Mouse (Mus musculus): ENCODE results near the gene Kcnip4. TPM values are rescaled to one million over a fixed set of nuclear protein-coding genes. Genes with fewer than 3 reads are reported as not detected.

The Kcnip4 gene
- polyA plus RNA-seq, 1 experiment from 2014 or later, result 0.84 TPM

DNA sequence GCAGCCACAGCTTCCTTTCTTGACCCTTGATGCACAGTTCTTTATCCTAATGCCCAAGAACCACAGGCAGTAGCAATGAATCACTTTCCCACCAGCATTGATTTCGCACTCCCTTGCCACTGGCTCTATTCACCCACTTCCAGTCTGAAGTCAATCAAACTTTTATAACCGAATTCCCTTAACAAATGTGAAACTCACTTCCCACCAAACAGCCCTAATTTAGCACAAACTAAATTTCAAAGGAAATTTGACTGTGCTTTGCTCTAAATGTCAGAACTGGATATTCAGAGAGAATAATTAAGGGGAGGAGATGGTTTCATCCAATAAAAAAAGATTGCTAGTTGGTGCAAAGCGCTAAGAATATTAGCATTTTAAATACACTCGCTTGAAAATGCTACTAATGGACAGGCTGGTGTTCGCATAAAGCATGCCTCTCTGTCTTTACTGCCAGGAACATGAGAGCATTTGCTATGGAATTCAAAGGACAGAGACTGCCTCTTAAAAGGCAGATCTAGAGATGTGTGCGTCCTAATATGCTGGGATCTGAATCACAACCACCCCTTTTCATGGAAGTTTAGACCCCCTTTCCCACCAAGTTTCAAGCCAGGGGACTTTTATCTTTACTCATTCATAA lies 63.9 kb downstream of the Kcnip4 start:
- WGBS, result 76% methylated on average over 6 of the region's 6 CpGs
- Histone ChIP-seq H3K9me3 (replicated peaks) (no peaks in the 10 kb centered on the region), H3K4me3 (replicated peaks) (no peak overlapping the region), H3K36me3 (no peaks in the 10 kb centered on the region), H3K9ac (no peak overlapping the region), H3K4me1 (no peaks in the 10 kb centered on the region), H3K27ac (no peak overlapping the region), H3K27me3 (no peaks in the 10 kb centered on the region), H3K4me2 (no peak overlapping the region)
- ATAC-seq (replicated peaks; ENCODE audit: low FRiP score), result no peak

- Histone ChIP-seq H3K4me2 (no peak overlapping the region), H3K4me3 (replicated peaks) (no peak overlapping the region), H3K4me1 (no peaks in the 10 kb centered on the region), H3K27me3 (no peaks in the 10 kb centered on the region), H3K36me3 (no peaks in the 10 kb centered on the region), H3K27ac (no peak overlapping the region), H3K9ac (no peak overlapping the region), H3K9me3 (replicated peaks) (no peaks in the 10 kb centered on the region)
- WGBS, result 82% methylated on average over 3 of the region's 3 CpGs
- ATAC-seq (replicated peaks; ENCODE audit: low FRiP score), result no peak
These were observed 71.6 kb downstream of the Kcnip4 start for GRCm38 (mm10) chr5:49453100-49453499.

DNA sequence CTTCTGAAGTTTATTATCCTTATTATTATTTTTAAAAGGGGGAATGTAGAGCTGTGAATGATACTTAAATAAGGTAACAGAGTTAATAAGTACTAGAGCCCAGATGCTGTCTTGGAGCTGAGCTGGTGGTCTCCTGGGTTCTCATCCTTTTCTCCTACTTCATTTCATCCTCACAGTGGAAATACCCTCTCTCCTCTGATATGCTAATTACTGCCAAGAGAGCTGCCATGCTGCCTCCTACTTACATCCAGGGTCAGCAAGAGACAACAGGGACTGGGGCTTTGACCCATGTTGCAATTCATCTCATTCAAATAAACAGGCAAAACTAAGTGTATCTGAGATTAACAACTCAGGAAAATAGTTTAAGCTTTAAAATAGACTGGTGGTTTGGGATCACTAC lies 73.4 kb downstream of the Kcnip4 start:
- no peaks in the 10 kb centered on the region for H3K36me3 ChIP-seq
- no peak overlapping the region for H3K4me3 ChIP-seq (replicated peaks)
- no peak overlapping the region for H3K9ac ChIP-seq
- no peaks in the 10 kb centered on the region for H3K4me1 ChIP-seq
- H3K4me2 ChIP-seq, result no peak overlapping the region
- no peak for ATAC-seq (replicated peaks; ENCODE audit: low FRiP score)
- H3K27ac ChIP-seq, result no peak overlapping the region
- H3K9me3 ChIP-seq (replicated peaks), result no peaks in the 10 kb centered on the region
- H3K27me3 ChIP-seq, result no peaks in the 10 kb centered on the region

DNA sequence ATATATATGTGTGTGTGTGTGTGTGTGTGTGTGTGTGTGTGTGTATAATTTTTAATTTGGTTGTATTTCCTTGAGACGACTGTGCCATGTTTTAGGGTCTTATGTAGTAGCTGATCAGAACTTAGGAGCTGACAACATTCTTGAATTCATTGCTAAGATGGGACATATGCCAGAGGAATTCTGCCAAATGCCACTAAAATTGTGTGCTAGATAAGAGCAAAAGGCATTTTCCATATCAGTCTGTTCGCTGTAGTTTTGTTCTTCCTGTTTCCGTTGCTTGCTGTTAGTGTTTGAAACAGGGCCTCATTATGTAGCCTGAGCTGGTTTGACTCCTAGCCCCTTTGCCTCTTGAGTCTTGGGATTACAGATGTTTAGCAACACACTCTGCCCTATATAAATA lies 73.8 kb downstream of the Kcnip4 start:
- no peak for ATAC-seq (replicated peaks; ENCODE audit: low FRiP score)

DNA sequence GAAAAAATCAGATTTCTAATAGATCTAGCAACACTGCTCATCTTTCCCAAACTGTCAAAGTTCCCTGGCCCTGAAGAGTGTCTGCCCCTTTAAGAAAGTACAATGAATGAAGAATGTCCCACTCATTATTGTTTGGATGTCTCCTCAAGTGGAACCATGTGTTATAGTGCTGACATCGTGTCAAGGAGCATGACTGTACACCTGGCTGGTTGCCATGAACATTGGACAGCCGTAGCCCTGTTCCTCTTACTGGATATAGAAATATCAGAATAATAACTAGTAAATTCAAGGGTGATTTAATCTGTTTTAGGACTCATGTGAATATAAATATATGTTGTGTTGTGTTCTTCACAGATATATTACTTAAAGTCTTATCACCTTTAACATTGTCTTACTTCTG lies 87.5 kb downstream of the Kcnip4 start:
- Histone ChIP-seq H3K4me2 (no peak overlapping the region), H3K27me3 (no peaks in the 10 kb centered on the region), H3K4me1 (no peaks in the 10 kb centered on the region), H3K4me3 (replicated peaks) (no peak overlapping the region), H3K27ac (no peak overlapping the region), H3K9me3 (replicated peaks) (no peaks in the 10 kb centered on the region), H3K36me3 (no peaks in the 10 kb centered on the region), H3K9ac (no peak overlapping the region)
- WGBS, result 39% methylated on average over 2 of the region's 2 CpGs
- no peak for ATAC-seq (replicated peaks; ENCODE audit: low FRiP score)

More for the DNA sequence above, 73.8 kb downstream of the Kcnip4 start:
- H3K36me3 ChIP-seq, result no peaks in the 10 kb centered on the region
- no peaks in the 10 kb centered on the region for H3K27me3 ChIP-seq
- H3K9me3 ChIP-seq (replicated peaks), result no peaks in the 10 kb centered on the region
- H3K4me3 ChIP-seq (replicated peaks), result no peak overlapping the region
- no peak overlapping the region for H3K4me2 ChIP-seq
- H3K4me1 ChIP-seq, result no peaks in the 10 kb centered on the region
- 73% methylated on average over 3 of the region's 3 CpGs for WGBS
- H3K9ac ChIP-seq, result no peak overlapping the region
- H3K27ac ChIP-seq, result no peak overlapping the region

- Histone ChIP-seq H3K27ac (no peak overlapping the region), H3K9ac (no peak overlapping the region), H3K4me2 (no peak overlapping the region), H3K27me3 (no peaks in the 10 kb centered on the region), H3K4me1 (no peaks in the 10 kb centered on the region), H3K36me3 (no peaks in the 10 kb centered on the region), H3K4me3 (replicated peaks) (no peak overlapping the region), H3K9me3 (replicated peaks) (no peaks in the 10 kb centered on the region)
- ATAC-seq (replicated peaks; ENCODE audit: low FRiP score), result no peak
These were observed 97.0 kb downstream of the Kcnip4 start for GRCm38 (mm10) chr5:49427689-49428088.

GRCm38 (mm10) chr5:49419707-49420106 lies 105.0 kb downstream of the Kcnip4 start:
- Histone ChIP-seq H3K27ac (no peak overlapping the region), H3K4me2 (no peak overlapping the region), H3K4me3 (replicated peaks) (no peak overlapping the region), H3K9me3 (replicated peaks) (no peaks in the 10 kb centered on the region), H3K36me3 (no peaks in the 10 kb centered on the region), H3K9ac (no peak overlapping the region), H3K4me1 (no peaks in the 10 kb centered on the region), H3K27me3 (no peaks in the 10 kb centered on the region)
- no peak for ATAC-seq (replicated peaks; ENCODE audit: low FRiP score)

- Histone ChIP-seq H3K4me2 (no peak overlapping the region), H3K27ac (no peak overlapping the region), H3K36me3 (no peaks in the 10 kb centered on the region), H3K4me3 (replicated peaks) (no peak overlapping the region), H3K9me3 (replicated peaks) (no peaks in the 10 kb centered on the region), H3K27me3 (no peaks in the 10 kb centered on the region), H3K4me1 (no peaks in the 10 kb centered on the region), H3K9ac (no peak overlapping the region)
- WGBS, result 87% methylated on average over 1 of the region's 1 CpGs
- no peak for ATAC-seq (replicated peaks; ENCODE audit: low FRiP score)
These were observed 116.4 kb downstream of the Kcnip4 start for GRCm38 (mm10) chr5:49408351-49408750.

GRCm38 (mm10) chr5:49370543-49371076 lies 154.1 kb downstream of the Kcnip4 start:
- whole genome bisulfite sequencing, result 52% methylated on average over 3 of the region's 3 CpGs
- H3K9ac ChIP-seq, result no peak overlapping the region
- no peak overlapping the region for H3K4me2 ChIP-seq
- no peak for ATAC-seq (replicated peaks; ENCODE audit: low FRiP score)
- no peaks in the 10 kb centered on the region for H3K4me1 ChIP-seq
- H3K27me3 ChIP-seq, result no peaks in the 10 kb centered on the region
- no peak overlapping the region for H3K4me3 ChIP-seq (replicated peaks)
- no peaks in the 10 kb centered on the region for H3K9me3 ChIP-seq (replicated peaks)
- no peaks in the 10 kb centered on the region for H3K36me3 ChIP-seq
- no peak overlapping the region for H3K27ac ChIP-seq

DNA sequence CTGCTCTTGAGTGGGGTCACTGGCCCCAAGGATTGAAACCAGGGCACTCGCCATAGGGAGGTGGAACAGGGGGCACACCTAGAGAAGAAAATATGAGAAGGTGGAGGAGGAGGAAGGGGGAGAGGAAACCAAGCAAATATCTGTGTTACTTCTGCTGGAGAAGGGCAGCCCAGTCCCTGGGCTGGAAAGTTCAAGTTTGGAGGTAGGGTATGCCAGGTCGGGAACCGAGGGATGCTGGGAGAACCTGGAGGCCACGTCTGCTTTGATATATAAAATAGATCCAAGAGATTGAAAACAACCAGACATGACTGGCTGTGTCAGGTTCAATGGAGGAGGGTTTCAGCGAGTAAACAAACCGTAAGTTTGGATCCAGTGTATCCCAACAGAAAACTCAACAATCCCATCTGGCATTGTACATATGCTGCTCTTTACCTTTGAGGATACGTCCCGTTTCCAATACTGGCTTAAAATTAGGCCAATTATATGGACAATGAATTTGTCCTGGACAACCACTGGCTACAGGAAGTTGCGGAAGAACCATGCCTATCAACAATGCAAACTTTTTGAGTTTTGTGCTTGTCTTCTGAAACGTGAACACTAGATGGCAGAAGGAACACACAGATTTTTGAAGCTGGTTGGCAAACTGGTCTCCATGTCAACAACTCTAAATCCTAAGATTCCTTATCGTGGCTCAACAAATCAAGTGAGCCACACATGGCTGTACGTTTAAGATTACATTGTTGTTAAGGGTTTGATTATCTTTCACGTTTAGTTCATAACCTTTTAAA lies 155.9 kb downstream of the Kcnip4 start:
- WGBS, result 49% methylated on average over 13 of the region's 13 CpGs
- no peaks in the 10 kb centered on the region for H3K27me3 ChIP-seq
- H3K4me1 ChIP-seq, result no peaks in the 10 kb centered on the region
- no peak overlapping the region for H3K4me2 ChIP-seq
- no peak overlapping the region for H3K4me3 ChIP-seq (replicated peaks)
- no peak overlapping the region for H3K27ac ChIP-seq
- no peaks in the 10 kb centered on the region for H3K36me3 ChIP-seq
- ATAC-seq (replicated peaks; ENCODE audit: low FRiP score), result peak; percentile 15; the same call in 1 of the 2 replicates
- no peaks in the 10 kb centered on the region for H3K9me3 ChIP-seq (replicated peaks)
- no peak overlapping the region for H3K9ac ChIP-seq

GRCm38 (mm10) chr5:49356381-49356780 lies 168.3 kb downstream of the Kcnip4 start:
- 67% methylated on average over 3 of the region's 3 CpGs for WGBS
- H3K9me3 ChIP-seq (replicated peaks), result no peaks in the 10 kb centered on the region; the same call in 1 of the 2 replicates
- no peaks in the 10 kb centered on the region for H3K27me3 ChIP-seq
- H3K4me3 ChIP-seq (replicated peaks), result no peak overlapping the region
- H3K9ac ChIP-seq, result no peak overlapping the region
- H3K4me2 ChIP-seq, result no peak overlapping the region
- no peak overlapping the region for H3K27ac ChIP-seq
- H3K36me3 ChIP-seq, result no peaks in the 10 kb centered on the region
- ATAC-seq (replicated peaks; ENCODE audit: low FRiP score), result no peak
- no peaks in the 10 kb centered on the region for H3K4me1 ChIP-seq

DNA sequence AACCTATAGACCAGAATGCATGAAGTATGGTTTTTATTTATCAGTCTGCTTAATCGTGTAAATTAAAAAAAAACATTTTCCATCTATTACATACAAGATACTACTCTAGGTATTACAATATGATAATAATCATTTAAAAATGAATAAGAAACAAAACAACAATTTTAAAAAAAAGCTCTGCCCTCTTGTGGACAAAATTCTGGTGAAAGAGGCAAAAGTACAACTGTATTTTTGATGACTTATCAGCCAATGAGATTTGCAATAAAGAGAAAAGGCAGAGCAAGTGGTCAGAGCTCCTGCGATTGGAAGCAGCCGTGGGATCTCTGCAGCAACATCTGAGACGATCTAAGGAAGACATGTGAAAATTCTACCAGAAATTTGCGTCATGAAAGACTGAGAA lies 172.6 kb downstream of the Kcnip4 start:
- Histone ChIP-seq H3K9me3 (replicated peaks) (no peaks in the 10 kb centered on the region; the same call in 1 of the 2 replicates), H3K4me2 (no peak overlapping the region), H3K27ac (no peak overlapping the region), H3K9ac (no peak overlapping the region), H3K4me3 (replicated peaks) (no peak overlapping the region), H3K4me1 (0 out of 2 replicates have a peak, but pooled peaks cover 3% of the 10 kb centered on the region), H3K36me3 (no peaks in the 10 kb centered on the region), H3K27me3 (no peaks in the 10 kb centered on the region)
- WGBS, result 79% methylated on average over 5 of the region's 5 CpGs
- ATAC-seq (replicated peaks; ENCODE audit: low FRiP score), result no peak
